Mouse (Mus musculus) bone marrow macrophage, adult 2 months (primary cell): Measurements from ENCODE around the gene Fam174b. TPM values are rescaled to one million over a fixed set of nuclear protein-coding genes. Genes with fewer than 3 reads are reported as not detected.

Experiments used
- H3K27ac ChIP-seq: 2 replicates; pipeline ENCODE4 v1.5.1; 2012; ENCODE audit warnings: low read depth, low read length; ENCODE audit not compliant: insufficient read depth
- H3K4me1 ChIP-seq: 2 replicates; pipeline ENCODE4 v1.6.1; 2012; ENCODE audit warnings: low read length; ENCODE audit not compliant: control insufficient read depth, insufficient read depth
- H3K4me3 ChIP-seq: 2 replicates; pipeline ENCODE4 v1.5.1; 2012; ENCODE audit warnings: mild to moderate bottlenecking, low read length, moderate library complexity; ENCODE audit not compliant: insufficient read depth
- CTCF ChIP-seq: IDR thresholded peaks from 2 replicates; pipeline ENCODE4 v1.5.1; 2012; ENCODE audit warnings: low read depth, mild to moderate bottlenecking, low read length, moderate library complexity
- POLR2A ChIP-seq: IDR thresholded peaks from 2 replicates; pipeline ENCODE4 v1.6.1; 2012; ENCODE audit warnings: mild to moderate bottlenecking, low read depth, low read length, borderline replicate concordance
- polyA plus RNA-seq: library from polyadenylated mRNA; stranded (reverse); fragments of >200 nt; gene quantifications from 2 replicates; pipeline ENCODE4 v1.2.4, GENCODE M21; 2012; ENCODE audit not compliant: missing spikeins, insufficient read depth, insufficient read length

Gene Fam174b
- polyA plus RNA-seq, 1 experiment = not detected

DNA sequence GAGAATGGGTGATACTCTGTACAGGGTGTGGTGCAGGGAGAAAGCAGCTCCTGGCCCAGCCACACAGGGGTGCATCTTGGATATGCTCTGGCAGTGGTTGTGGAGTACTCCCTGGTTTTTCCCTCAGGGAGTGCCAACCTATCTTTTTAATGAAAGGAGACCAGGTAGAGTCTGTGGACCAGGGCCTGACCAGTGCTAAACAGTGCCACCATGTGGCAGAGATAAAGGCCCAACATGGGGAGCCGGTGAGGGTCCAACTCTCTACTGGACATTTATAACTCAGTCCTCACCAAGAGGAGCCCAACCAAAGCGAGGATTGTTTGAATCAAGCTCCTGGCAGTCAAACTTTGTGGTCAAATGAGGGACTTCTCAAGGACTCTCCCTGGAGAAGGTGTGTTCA is 69.2 kb downstream of the Fam174b start:
- H3K4me3 ChIP-seq = no peak overlapping the region
- no peak for TF ChIP-seq CTCF
- no peak for TF ChIP-seq POLR2A
- no peak overlapping the region for H3K27ac ChIP-seq
- H3K4me1 ChIP-seq = no peaks in the 10 kb centered on the region

DNA sequence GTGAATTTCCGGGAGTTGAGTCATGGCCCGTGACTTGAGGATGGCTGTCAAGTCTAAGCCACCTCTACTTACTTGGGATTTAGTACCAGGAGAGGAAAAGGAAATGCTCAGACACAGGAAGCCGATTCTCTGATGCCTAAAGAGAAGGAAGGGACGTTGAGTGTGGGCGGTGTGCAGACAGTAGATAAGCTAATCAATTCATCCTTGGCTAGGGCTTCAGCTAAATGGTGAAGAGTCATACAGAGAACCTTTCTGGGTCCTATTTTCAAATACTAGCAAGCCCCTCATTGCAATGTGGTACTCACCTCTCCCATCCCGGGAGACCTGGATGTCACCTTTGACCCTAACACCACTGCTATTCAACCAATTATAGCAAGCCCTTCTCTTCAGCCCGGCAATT is 71.3 kb downstream of the Fam174b start:
- Histone ChIP-seq H3K4me3 (no peak overlapping the region), H3K4me1 (no peaks in the 10 kb centered on the region), H3K27ac (no peak overlapping the region)
- TF ChIP-seq POLR2A = no peak
- TF ChIP-seq CTCF = no peak

DNA sequence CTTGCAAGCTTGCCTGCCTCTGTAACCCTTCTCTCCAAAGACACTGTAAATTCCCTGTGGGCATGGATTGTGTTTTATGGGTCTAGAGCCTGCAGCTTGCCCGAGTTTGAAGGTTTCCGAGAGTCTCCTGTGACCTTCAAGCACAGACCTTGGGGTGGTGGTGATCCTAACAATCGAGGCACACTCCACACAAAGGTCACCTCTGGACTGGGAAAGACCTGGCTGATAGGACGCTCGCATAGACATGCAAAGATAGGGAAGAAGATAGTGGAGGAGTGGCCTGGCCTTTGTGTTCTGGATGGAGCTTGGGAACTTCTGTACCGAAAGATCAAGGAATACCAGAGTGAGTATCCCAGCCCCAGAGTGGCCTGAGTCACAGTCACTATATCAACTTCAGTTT is 72.1 kb downstream of the Fam174b start:
- H3K4me1 ChIP-seq = no peaks in the 10 kb centered on the region
- H3K27ac ChIP-seq = no peak overlapping the region
- TF ChIP-seq CTCF = no peak
- TF ChIP-seq POLR2A = no peak
- H3K4me3 ChIP-seq = no peak overlapping the region

GRCm38 (mm10) chr7:73813887-73814286 is 73.8 kb downstream of the Fam174b start:
- TF ChIP-seq POLR2A = no peak
- TF ChIP-seq CTCF = no peak
- Histone ChIP-seq H3K4me1 (no peaks in the 10 kb centered on the region), H3K27ac (no peak overlapping the region), H3K4me3 (no peak overlapping the region)

GRCm38 (mm10) chr7:73814454-73814853 is 74.4 kb downstream of the Fam174b start:
- Histone ChIP-seq H3K4me3 (no peak overlapping the region), H3K27ac (no peak overlapping the region), H3K4me1 (no peaks in the 10 kb centered on the region)
- TF ChIP-seq POLR2A (no peak), CTCF (no peak)

- Histone ChIP-seq H3K4me3 (no peak overlapping the region), H3K27ac (no peak overlapping the region), H3K4me1 (no peaks in the 10 kb centered on the region)
- TF ChIP-seq POLR2A (no peak), CTCF (no peak)
Observed at GRCm38 (mm10) chr7:73816255-73816996, 76.3 kb downstream of the Fam174b start.

- Histone ChIP-seq H3K4me3 (no peak overlapping the region), H3K27ac (no peak overlapping the region), H3K4me1 (no peaks in the 10 kb centered on the region)
- TF ChIP-seq CTCF (no peak), POLR2A (no peak)
Observed at GRCm38 (mm10) chr7:73819366-73819765, 79.3 kb downstream of the Fam174b start.

Other genes with a start within 250 kb of the Fam174b start
- gene Chd2, start 198.5 kb upstream of the Fam174b start, polyA plus RNA-seq = 44.4 and 47.9 TPM in 2 replicates